8 mouse cellular contexts compared by ENCODE assay signal in the genomic region with DNA sequence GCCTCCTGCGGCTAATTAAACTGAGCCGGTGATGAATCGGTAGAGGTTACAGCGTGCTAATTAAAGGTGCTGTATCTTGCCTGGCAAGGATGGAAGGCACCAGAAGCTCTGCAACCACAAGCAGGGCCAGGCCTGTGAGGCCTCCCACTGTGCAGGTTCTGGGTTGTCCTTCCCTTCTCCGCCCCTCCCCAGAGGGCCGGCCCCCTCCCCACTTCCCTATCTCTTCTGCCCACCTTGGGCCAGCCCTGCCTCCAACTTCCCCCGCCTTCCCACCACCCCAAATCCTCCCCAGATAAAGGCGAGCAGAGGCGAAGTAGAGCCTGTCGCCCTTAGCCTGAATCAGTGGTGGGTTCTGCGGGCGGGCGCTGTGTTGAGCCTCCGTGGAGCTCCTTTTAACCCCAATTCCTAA. TPM values are rescaled to one million over a fixed set of nuclear protein-coding genes. Genes with fewer than 3 reads are reported as not detected.
DNase-seq lines count a peak whose midpoint lies in the region; ATAC-seq and TF ChIP-seq lines count a peak whose summit lies in the region.

No protein-coding gene starts in this region.

- TF ChIP-seq CTCF in forebrain, postnatal 0 days (IDR thresholded peaks at IDR 0.05; ENCODE audit: low read depth), result no peak
- TF ChIP-seq CTCF in stomach, postnatal 0 days (IDR thresholded peaks at IDR 0.05; ENCODE audit: low read depth), result no peak

- no peaks in the 10 kb centered on the region for H3K9me3 ChIP-seq in forebrain, embryonic 11.5 days (ENCODE audit: control insufficient read depth, low read length)
- H3K9me3 ChIP-seq in forebrain, postnatal 0 days (ENCODE audit: low read length), result no peaks in the 10 kb centered on the region
- H3K9me3 ChIP-seq in stomach, embryonic 14.5 days (ENCODE audit: control insufficient read depth, low read depth, low read length), result no peaks in the 10 kb centered on the region
- H3K9me3 ChIP-seq in stomach, postnatal 0 days (ENCODE audit: control insufficient read depth, low read length), result no peaks in the 10 kb centered on the region
- no peaks in the 10 kb centered on the region for H3K9me3 ChIP-seq in limb, embryonic 10.5 days (replicated peaks)
- H3K9me3 ChIP-seq in neural tube, embryonic 14.5 days (ENCODE audit: control insufficient read depth, low read length), result no peaks in the 10 kb centered on the region

- no peak overlapping the region for H3K4me2 ChIP-seq in forebrain, embryonic 11.5 days (ENCODE audit: low read depth, low read length, severe bottlenecking)
- H3K4me2 ChIP-seq in forebrain, postnatal 0 days (ENCODE audit: low read depth), result no peak overlapping the region
- no peak overlapping the region for H3K4me2 ChIP-seq in stomach, embryonic 14.5 days (replicated peaks; ENCODE audit: low read depth, low read length)
- H3K4me2 ChIP-seq in stomach, postnatal 0 days (replicated peaks; ENCODE audit: low read depth), result no peak overlapping the region
- no peak overlapping the region for H3K4me2 ChIP-seq in neural tube, embryonic 14.5 days (ENCODE audit: low read depth, low read length)

- no peak overlapping the region; the same call in 1 of the 2 replicates for H3K27ac ChIP-seq in forebrain, embryonic 11.5 days (ENCODE audit: low read depth, low read length)
- H3K27ac ChIP-seq in forebrain, postnatal 0 days (ENCODE audit: low read depth, low read length), result no peak overlapping the region
- no peak overlapping the region for H3K27ac ChIP-seq in stomach, embryonic 14.5 days (ENCODE audit: low read length)
- H3K27ac ChIP-seq in stomach, postnatal 0 days (replicated peaks), result no peak overlapping the region
- H3K27ac ChIP-seq in limb, embryonic 10.5 days, result peak overlapping the region; percentile 38
- H3K27ac ChIP-seq in neural tube, embryonic 14.5 days (ENCODE audit: low read depth, low read length), result no peak overlapping the region

- peak; percentile 59 for DNase-seq in forebrain, embryonic 11.5 days (ENCODE audit: low spot score)
- no peak for DNase-seq in forebrain, postnatal 0 days
- DNase-seq in stomach, postnatal 0 days (ENCODE audit: low spot score), result no peak
- DNase-seq in limb, embryonic 10.5 days (ENCODE audit: low spot score), result peak; percentile 44
- DNase-seq in cerebellum, adult 9-11 months, result no peak
- DNase-seq in cerebellum, adult 11 months, result no peak

- no peak overlapping the region for H3K4me3 ChIP-seq in forebrain, embryonic 11.5 days (ENCODE audit: low read depth, low read length)
- H3K4me3 ChIP-seq in forebrain, postnatal 0 days (ENCODE audit: low read depth, low read length), result no peak overlapping the region
- no peak overlapping the region for H3K4me3 ChIP-seq in stomach, embryonic 14.5 days (ENCODE audit: low read depth, low read length)
- H3K4me3 ChIP-seq in stomach, postnatal 0 days (ENCODE audit: low read depth, low read length), result no peak overlapping the region
- H3K4me3 ChIP-seq in limb, embryonic 10.5 days, result no peak overlapping the region
- H3K4me3 ChIP-seq in neural tube, embryonic 14.5 days (ENCODE audit: low read depth, low read length), result no peak overlapping the region

- H3K9ac ChIP-seq in forebrain, embryonic 11.5 days (ENCODE audit: low read length), result peak overlapping the region; percentile 14; the same call in 1 of the 2 replicates
- no peak overlapping the region for H3K9ac ChIP-seq in forebrain, postnatal 0 days
- no peak overlapping the region for H3K9ac ChIP-seq in stomach, embryonic 14.5 days (replicated peaks; ENCODE audit: low read depth, low read length)
- no peak overlapping the region for H3K9ac ChIP-seq in stomach, postnatal 0 days (ENCODE audit: low read length)
- no peak overlapping the region for H3K9ac ChIP-seq in neural tube, embryonic 14.5 days (replicated peaks; ENCODE audit: low read depth, low read length)

- no peaks in the 10 kb centered on the region for H3K36me3 ChIP-seq in forebrain, embryonic 11.5 days (ENCODE audit: control insufficient read depth, insufficient read depth, low read length)
- no peaks in the 10 kb centered on the region for H3K36me3 ChIP-seq in forebrain, postnatal 0 days (ENCODE audit: insufficient read depth)
- no peaks in the 10 kb centered on the region for H3K36me3 ChIP-seq in stomach, embryonic 14.5 days (ENCODE audit: control insufficient read depth, insufficient read depth, low read length)
- H3K36me3 ChIP-seq in stomach, postnatal 0 days (ENCODE audit: control insufficient read depth, insufficient read depth, low read length), result no peaks in the 10 kb centered on the region
- H3K36me3 ChIP-seq in limb, embryonic 10.5 days, result no peaks in the 10 kb centered on the region
- no peaks in the 10 kb centered on the region for H3K36me3 ChIP-seq in neural tube, embryonic 14.5 days (ENCODE audit: control insufficient read depth, insufficient read depth, low read length)

- H3K27me3 ChIP-seq in forebrain, embryonic 11.5 days (ENCODE audit: control insufficient read depth, insufficient read depth, low read length), result no peaks in the 10 kb centered on the region
- no peaks in the 10 kb centered on the region for H3K27me3 ChIP-seq in forebrain, postnatal 0 days (ENCODE audit: insufficient read depth, low read length)
- no peaks in the 10 kb centered on the region for H3K27me3 ChIP-seq in stomach, embryonic 14.5 days (ENCODE audit: control insufficient read depth, insufficient read depth, low read length)
- no peaks in the 10 kb centered on the region for H3K27me3 ChIP-seq in stomach, postnatal 0 days (ENCODE audit: control insufficient read depth, insufficient read depth, low read length)
- no peaks in the 10 kb centered on the region for H3K27me3 ChIP-seq in limb, embryonic 10.5 days (ENCODE audit: low read depth, poor library complexity, severe bottlenecking)
- no peaks in the 10 kb centered on the region for H3K27me3 ChIP-seq in neural tube, embryonic 14.5 days (ENCODE audit: control insufficient read depth, insufficient read depth, low read length)

- TF ChIP-seq EP300 in stomach, postnatal 0 days (optimal IDR thresholded peaks at IDR 0.05), result no peak

- H3K4me1 ChIP-seq in forebrain, embryonic 11.5 days (replicated peaks; ENCODE audit: control insufficient read depth, insufficient read depth, low read length), result peaks cover 6% of the 10 kb centered on the region; the same call in 1 of the 2 replicates
- H3K4me1 ChIP-seq in forebrain, postnatal 0 days (ENCODE audit: insufficient read depth), result no peaks in the 10 kb centered on the region
- H3K4me1 ChIP-seq in stomach, embryonic 14.5 days (ENCODE audit: control insufficient read depth, insufficient read depth, low read length), result no peaks in the 10 kb centered on the region
- no peaks in the 10 kb centered on the region for H3K4me1 ChIP-seq in stomach, postnatal 0 days (replicated peaks; ENCODE audit: control insufficient read depth, insufficient read depth)
- peaks cover 23% of the 10 kb centered on the region for H3K4me1 ChIP-seq in limb, embryonic 10.5 days
- peaks cover 5% of the 10 kb centered on the region; the same call in 1 of the 2 replicates for H3K4me1 ChIP-seq in neural tube, embryonic 14.5 days (ENCODE audit: control insufficient read depth, insufficient read depth, low read length)

- ATAC-seq in forebrain, embryonic 11.5 days (replicated peaks; ENCODE audit: low FRiP score), result 0 out of 2 replicates have a peak, but pooled peaks have one; percentile 39
- ATAC-seq in forebrain, postnatal 0 days, result no peak
- ATAC-seq in stomach, embryonic 14.5 days (ENCODE audit: insufficient number of reproducible peaks, insufficient read depth, low FRiP score, low read depth), result 0 out of 2 replicates have a peak, but pooled peaks have one; percentile 25
- no peak for ATAC-seq in stomach, postnatal 0 days (ENCODE audit: low FRiP score, low TSS enrichment)
- ATAC-seq in neural tube, embryonic 14.5 days (ENCODE audit: low read depth), result 0 out of 2 replicates have a peak, but pooled peaks have one; percentile 3

- 32% methylated on average over 14 of the region's 14 CpGs for WGBS in forebrain, embryonic 11.5 days
- WGBS in forebrain, postnatal 0 days, result 36% methylated on average over 13 of the region's 14 CpGs
- 59% methylated on average over 14 of the region's 14 CpGs for WGBS in stomach, embryonic 14.5 days
- WGBS in stomach, postnatal 0 days, result 71% methylated on average over 14 of the region's 14 CpGs
- 33% methylated on average over 14 of the region's 14 CpGs for WGBS in limb, embryonic 10.5 days
- WGBS in neural tube, embryonic 14.5 days, result 54% methylated on average over 14 of the region's 14 CpGs

RNA-seq across cellular contexts. Expression of a gene that starts 48.9 kb away (rescaled TPM):
- polyA plus RNA-seq in forebrain, embryonic 11.5 days (2014; fragmentation: Nextera tagmentation; extraction: Ambion mirVana), result 56.8 and 60.9 TPM in 2 replicates
- total RNA-seq in forebrain, postnatal 0 days (2014; rRNA removed), result 39.2 and 46.4 TPM in 2 replicates
- 105 and 116 TPM in 2 replicates for polyA plus RNA-seq in forebrain, postnatal 0 days (2015; fragmentation: Nextera tagmentation; extraction: Ambion mirVana)
- polyA plus RNA-seq in stomach, embryonic 14.5 days (2014; fragmentation: Nextera tagmentation; extraction: Ambion mirVana), result 70.2 and 70.4 TPM in 2 replicates
- 68.1 and 70.1 TPM in 2 replicates for polyA plus RNA-seq in stomach, postnatal 0 days (2015; fragmentation: Nextera tagmentation; extraction: Ambion mirVana)
- 73.9 and 74.4 TPM in 2 replicates for polyA plus RNA-seq in limb, embryonic 10.5 days (2016; fragmentation: Nextera tagmentation; extraction: Ambion mirVana)
- polyA plus RNA-seq in neural tube, embryonic 14.5 days (2014; fragmentation: Nextera tagmentation; extraction: Ambion mirVana), result 77.1 and 77.3 TPM in 2 replicates

RNA-seq across cellular contexts. Expression of a gene that starts 53.9 kb away (rescaled TPM):
- 25.6 and 26.2 TPM in 2 replicates for polyA plus RNA-seq in forebrain, embryonic 11.5 days (2014; fragmentation: Nextera tagmentation; extraction: Ambion mirVana)
- 57.4 and 58.5 TPM in 2 replicates for total RNA-seq in forebrain, postnatal 0 days (2014; rRNA removed)
- 20.5 and 28.0 TPM in 2 replicates for polyA plus RNA-seq in forebrain, postnatal 0 days (2015; fragmentation: Nextera tagmentation; extraction: Ambion mirVana)
- 14.6 and 17.7 TPM in 2 replicates for polyA plus RNA-seq in stomach, embryonic 14.5 days (2014; fragmentation: Nextera tagmentation; extraction: Ambion mirVana)
- 4.4 and 4.8 TPM in 2 replicates for polyA plus RNA-seq in stomach, postnatal 0 days (2015; fragmentation: Nextera tagmentation; extraction: Ambion mirVana)
- 15.8 and 17.2 TPM in 2 replicates for polyA plus RNA-seq in limb, embryonic 10.5 days (2016; fragmentation: Nextera tagmentation; extraction: Ambion mirVana)
- 44.4 and 47.9 TPM in 2 replicates for polyA plus RNA-seq in neural tube, embryonic 14.5 days (2014; fragmentation: Nextera tagmentation; extraction: Ambion mirVana)

Comparison
In these comparisons a context has a peak if more than half of its experiments do, and no peak if none do; other contexts are left out.
1. ATAC-seq: peak in forebrain, embryonic 11.5 days (single experiment), stomach, embryonic 14.5 days (single experiment) and neural tube, embryonic 14.5 days (single experiment); none in forebrain, postnatal 0 days (single experiment) and stomach, postnatal 0 days (single experiment).
2. DNase-seq: peak in forebrain, embryonic 11.5 days (single experiment) and limb, embryonic 10.5 days (single experiment); none in forebrain, postnatal 0 days (single experiment), stomach, postnatal 0 days (single experiment), cerebellum, adult 9-11 months (single experiment) and cerebellum, adult 11 months (single experiment).